Mouse (Mus musculus): ENCODE measurements around the gene Ago4.

DNA sequence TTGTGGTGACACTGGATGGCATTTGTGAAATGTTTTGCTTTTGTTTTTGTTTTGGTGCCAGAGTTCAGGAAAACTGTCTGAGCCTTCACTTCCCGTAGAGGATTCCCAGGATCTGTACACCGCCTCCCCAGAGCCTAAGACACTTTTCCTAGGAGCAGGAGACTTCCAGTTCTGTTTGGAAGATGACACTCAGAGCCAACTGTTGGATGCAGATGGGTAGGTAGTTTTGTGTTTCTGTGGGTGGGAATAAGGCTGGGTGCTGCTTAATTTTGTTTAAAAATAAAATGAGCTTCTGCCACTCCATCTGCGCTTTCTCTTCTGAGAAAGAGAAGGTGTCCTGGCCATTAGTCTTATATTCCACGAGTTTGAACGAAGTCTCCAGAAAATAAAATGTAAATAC lies 43.0 kb upstream of the Ago4 start:
- no peak for TF ChIP-seq CTCF (IDR thresholded peaks at IDR 0.05; ENCODE audit: low read depth, low read length)
- no peak for TF ChIP-seq POLR2A (IDR thresholded peaks at IDR 0.05; ENCODE audit: borderline replicate concordance, low read depth, low read length)
